Mouse (Mus musculus): ENCODE results near the gene Gm3558. TPM values are rescaled to one million over a fixed set of nuclear protein-coding genes. Genes with fewer than 3 reads are reported as not detected.

Gm3558 gene
- polyA plus RNA-seq (2012; rRNA removed; ENCODE audit: low replicate concordance) = 0.11 and 0.22 TPM in 2 replicates

DNA sequence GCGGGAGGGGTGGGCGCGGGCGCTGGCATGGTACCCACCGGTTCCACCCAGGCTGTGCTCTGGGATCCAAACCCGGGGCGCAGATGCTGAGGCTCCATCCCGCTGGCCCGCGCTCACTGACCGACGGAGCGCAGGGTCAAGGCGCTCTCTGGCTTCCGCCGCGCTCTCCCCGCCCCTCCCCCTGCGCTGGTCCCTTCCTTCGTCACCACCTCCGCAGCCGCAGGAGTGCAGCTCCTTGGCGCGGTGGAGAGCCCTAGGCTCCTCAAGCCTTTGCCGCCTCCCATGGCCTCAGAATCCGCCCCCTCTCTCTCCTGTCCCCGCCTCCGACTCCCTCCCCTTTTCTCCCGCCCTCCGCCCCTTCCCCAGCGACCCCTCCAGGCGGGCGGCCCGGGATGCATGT, at the start of gene Gm3558:
TSS of gene Gm3558 (minus strand) at position 185 of the 400 bp plus-strand sequence.

DNA sequence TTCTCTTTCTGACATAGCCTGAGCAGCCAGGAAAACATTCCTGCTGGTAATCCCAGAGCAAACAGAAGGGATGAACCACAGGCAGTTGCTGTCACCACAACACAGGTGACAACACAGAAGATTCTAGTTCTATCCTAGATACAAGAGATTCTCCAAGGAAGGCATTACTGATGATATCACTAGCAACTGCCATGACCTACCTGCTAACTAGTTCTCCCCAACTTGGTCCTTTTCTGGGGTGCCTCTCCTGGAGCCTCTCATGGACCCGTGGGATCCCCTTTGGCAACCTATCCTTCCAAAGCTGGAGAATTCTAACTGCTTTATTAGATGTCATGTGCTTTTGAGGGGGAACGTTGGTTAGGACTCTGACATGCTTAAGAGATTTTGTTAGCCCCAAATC, 27.1 kb upstream of the Gm3558 start, which contains the start of gene Gm10338:
TSS of gene Gm10338 (minus strand) at position 101 of the 400 bp plus-strand sequence.

Other genes starting within 250 kb of the Gm3558 start
- gene Gm5797, start 236.2 kb downstream of the Gm3558 start, polyA plus RNA-seq (2012; rRNA removed; ENCODE audit: low replicate concordance) = not detected in 2 replicates
- not detected in 2 replicates for gene Gm8374, start 203.4 kb downstream of the Gm3558 start, polyA plus RNA-seq (2012; rRNA removed; ENCODE audit: low replicate concordance)
- not detected in 2 replicates for gene Gm3755, start 117.6 kb downstream of the Gm3558 start, polyA plus RNA-seq (2012; rRNA removed; ENCODE audit: low replicate concordance)
- gene Gm3752, start 84.8 kb downstream of the Gm3558 start, polyA plus RNA-seq (2012; rRNA removed; ENCODE audit: low replicate concordance) = not detected in 2 replicates
- gene Gm10338, start 27.0 kb upstream of the Gm3558 start, polyA plus RNA-seq (2012; rRNA removed; ENCODE audit: low replicate concordance) = not detected in 2 replicates
- not detected in 2 replicates for gene Gm10128, start 75.4 kb upstream of the Gm3558 start, polyA plus RNA-seq (2012; rRNA removed; ENCODE audit: low replicate concordance)
- not detected in 2 replicates for gene Gm26661, start 223.0 kb upstream of the Gm3558 start, polyA plus RNA-seq (2012; rRNA removed; ENCODE audit: low replicate concordance)
- 21.2 and 25.4 TPM in 2 replicates for gene Flnb, start 249.4 kb upstream of the Gm3558 start, polyA plus RNA-seq (2012; rRNA removed; ENCODE audit: low replicate concordance)